Mouse (Mus musculus): ENCODE data around the gene Eif2s2.

GRCm38 (mm10) chr2:154905796-154906195 is 13.1 kb upstream of the Eif2s2 start:
- TF ChIP-seq CTCF (IDR thresholded peaks at IDR 0.05; ENCODE audit: control insufficient read depth, insufficient read depth, low read length) (no peak), POLR2A (IDR thresholded peaks at IDR 0.05; ENCODE audit: borderline replicate concordance, control insufficient read depth, low read depth, low read length) (no peak)
